ENCODE assay signal across 8 mouse cellular contexts in genomic region chr6:125009181-125010073, GRCm38 (mm10). TPM values are rescaled to one million over a fixed set of nuclear protein-coding genes. Genes with fewer than 3 reads are reported as not detected.
DNase-seq lines count a peak whose midpoint lies in the region; ATAC-seq and TF ChIP-seq lines count a peak whose summit lies in the region.

No protein-coding gene starts in this region.

- peak overlapping the region; percentile 52 for H3K4me2 ChIP-seq in CH12.LX (ENCODE audit: insufficient read depth, low read depth, poor library complexity, severe bottlenecking)
- H3K4me2 ChIP-seq in heart, embryonic 14.5 days (ENCODE audit: low read length), result peak overlapping the region; percentile 83
- peak overlapping the region; percentile 95 for H3K4me2 ChIP-seq in neural tube, embryonic 14.5 days (ENCODE audit: low read depth, low read length)

- DNase-seq in CH12.LX (ENCODE audit: extremely low read depth), result peak; percentile 88
- peak; percentile 94 for DNase-seq in kidney, postnatal 10 days
- DNase-seq in lung, adult 18-20 months, result peak; percentile 81 to 87
- peak; percentile 75 for DNase-seq in telencephalon, adult 2 months (ENCODE audit: low read depth, low spot score)

- peaks cover 0 to 42% of the 10 kb centered on the region in 2 experiments; a peak in 2 of 4 replicates for H3K4me1 ChIP-seq in CH12.LX (ENCODE audit: control insufficient read depth in 1 of 2, insufficient read depth in 2 of 2)
- H3K4me1 ChIP-seq in brown adipose tissue, adult 24 weeks (ENCODE audit: control insufficient read depth, insufficient read depth, insufficient read length, low read length), result 0 out of 2 replicates have a peak, but pooled peaks cover 4% of the 10 kb centered on the region
- peaks cover 38% of the 10 kb centered on the region for H3K4me1 ChIP-seq in erythroblast, embryonic 14.5 days (ENCODE audit: control insufficient read depth)
- peaks cover 2 to 23% of the 10 kb centered on the region in 2 experiments; a peak in 3 of 4 replicates for H3K4me1 ChIP-seq in heart, embryonic 14.5 days (ENCODE audit: control insufficient read depth in 2 of 2, insufficient read depth in 2 of 2, low read length in 2 of 2)
- H3K4me1 ChIP-seq in neural tube, embryonic 14.5 days (ENCODE audit: control insufficient read depth, insufficient read depth, low read length), result peaks cover 30% of the 10 kb centered on the region

- no peak for TF ChIP-seq CTCF in CH12.LX (conservative IDR thresholded peaks at IDR 0.05 in 1 of 2, IDR thresholded peaks at IDR 0.05 in 1 of 2; ENCODE audit: low read depth in 2 of 2, low read length in 2 of 2)

- peak; percentile 53 for TF ChIP-seq POLR2A in CH12.LX (IDR thresholded peaks at IDR 0.05; ENCODE audit: low read depth, low read length)

- no peaks in the 10 kb centered on the region for H3K27me3 ChIP-seq in CH12.LX (replicated peaks)
- peaks cover 1% of the 10 kb centered on the region for H3K27me3 ChIP-seq in erythroblast, embryonic 14.5 days (ENCODE audit: control insufficient read depth)
- no peaks in the 10 kb centered on the region for H3K27me3 ChIP-seq in heart, embryonic 14.5 days (ENCODE audit: control insufficient read depth, insufficient read depth, low read length)
- no peaks in the 10 kb centered on the region for H3K27me3 ChIP-seq in neural tube, embryonic 14.5 days (ENCODE audit: control insufficient read depth, insufficient read depth, low read length)

- peaks cover 32% of the 10 kb centered on the region for H3K79me2 ChIP-seq in CH12.LX (replicated peaks; ENCODE audit: control insufficient read depth, extremely low read depth, insufficient read depth, poor library complexity, severe bottlenecking)

- H3K27ac ChIP-seq in CH12.LX (ENCODE audit: insufficient read depth, low read depth), result peak overlapping the region; percentile 70
- H3K27ac ChIP-seq in brown adipose tissue, adult 24 weeks (replicated peaks; ENCODE audit: low read depth, low read length), result peak overlapping the region; percentile 91
- H3K27ac ChIP-seq in heart, embryonic 14.5 days (replicated peaks in 1 of 2; ENCODE audit: control insufficient read depth in 1 of 2, insufficient read depth in 1 of 2, low read depth in 2 of 2, low read length in 2 of 2), result peak overlapping the region; percentile 83 to 98
- peak overlapping the region; percentile 98 for H3K27ac ChIP-seq in neural tube, embryonic 14.5 days (ENCODE audit: low read depth, low read length)

- no peaks in the 10 kb centered on the region for H3K9me3 ChIP-seq in CH12.LX (replicated peaks; ENCODE audit: low read length)
- H3K9me3 ChIP-seq in erythroblast, embryonic 14.5 days (ENCODE audit: control insufficient read depth, low read length), result no peaks in the 10 kb centered on the region
- no peaks in the 10 kb centered on the region for H3K9me3 ChIP-seq in heart, embryonic 14.5 days (ENCODE audit: control insufficient read depth, low read length)
- H3K9me3 ChIP-seq in neural tube, embryonic 14.5 days (ENCODE audit: control insufficient read depth, low read length), result no peaks in the 10 kb centered on the region

- in situ Hi-C loops in CH12.LX (cut with MboI; ENCODE audit: low pct_ligation_motif_present, low pct_unique_long_range_greater_than_20kb, low sequenced_read_pairs), result no loop called here

- ATAC-seq in heart, embryonic 14.5 days (ENCODE audit: insufficient number of reproducible peaks, insufficient read depth, low FRiP score, low read depth), result peak; percentile 85
- peak; percentile 83 for ATAC-seq in neural tube, embryonic 14.5 days (ENCODE audit: low read depth)

- WGBS in heart, embryonic 14.5 days, result under 1% methylated on average over 39 of the region's 78 CpGs
- WGBS in neural tube, embryonic 14.5 days, result 1% methylated on average over 51 of the region's 78 CpGs

- TF ChIP-seq EP300 in CH12.LX (IDR thresholded peaks at IDR 0.05; ENCODE audit: low read length), result no peak

- peak overlapping the region; percentile 79 to 84 (median 79) for H3K4me3 ChIP-seq in CH12.LX (replicated peaks in 1 of 3; ENCODE audit: low read depth in 2 of 3, low read length in 2 of 3, poor library complexity in 1 of 3)
- H3K4me3 ChIP-seq in brown adipose tissue, adult 24 weeks (ENCODE audit: insufficient read depth, low read depth, low read length), result peak overlapping the region; percentile 77
- H3K4me3 ChIP-seq in erythroblast, embryonic 14.5 days (replicated peaks), result peak overlapping the region; percentile 93
- H3K4me3 ChIP-seq in heart, embryonic 14.5 days (ENCODE audit: control insufficient read depth in 1 of 2, insufficient read depth in 1 of 2, low read depth in 1 of 2, low read length in 2 of 2), result peak overlapping the region; percentile 70 to 82
- H3K4me3 ChIP-seq in neural tube, embryonic 14.5 days (ENCODE audit: low read depth, low read length), result peak overlapping the region; percentile 68

- peaks cover 20 to 34% of the 10 kb centered on the region in 2 experiments for H3K36me3 ChIP-seq in CH12.LX (replicated peaks in 1 of 2; ENCODE audit: control insufficient read depth in 1 of 2, insufficient read depth in 1 of 2, low read length in 1 of 2)
- peaks cover 43% of the 10 kb centered on the region for H3K36me3 ChIP-seq in erythroblast, embryonic 14.5 days (ENCODE audit: control insufficient read depth)
- peaks cover 38% of the 10 kb centered on the region for H3K36me3 ChIP-seq in heart, embryonic 14.5 days (ENCODE audit: control insufficient read depth, insufficient read depth, low read length)
- H3K36me3 ChIP-seq in neural tube, embryonic 14.5 days (ENCODE audit: control insufficient read depth, insufficient read depth, low read length), result peaks cover 17% of the 10 kb centered on the region

- peak overlapping the region; percentile 91 for H3K9ac ChIP-seq in CH12.LX (ENCODE audit: insufficient read depth, low read depth)
- H3K9ac ChIP-seq in heart, embryonic 14.5 days (ENCODE audit: low read length), result peak overlapping the region; percentile 95
- peak overlapping the region; percentile 94 for H3K9ac ChIP-seq in neural tube, embryonic 14.5 days (replicated peaks; ENCODE audit: low read depth, low read length)

- dilution Hi-C loops in CH12.LX (cut with MboI; ENCODE audit: extremely low pct_ligation_motif_present, extremely low pct_unique_long_range_greater_than_20kb, low sequenced_read_pairs), result no loop called here

- no peak for TF ChIP-seq RAD21 in CH12.LX (IDR thresholded peaks at IDR 0.05; ENCODE audit: low read depth, low read length)

TF ChIP-seq in CH12.LX, 34 proteins besides CTCF, POLR2A, EP300 and RAD21 (continues in another document):
- TF ChIP-seq ELF1 (IDR thresholded peaks at IDR 0.05; ENCODE audit: low read depth, low read length) (peak; percentile 79), HCFC1 (IDR thresholded peaks at IDR 0.05; ENCODE audit: low read depth, low read length) (peak; percentile 66), ZKSCAN1 (IDR thresholded peaks at IDR 0.05; ENCODE audit: borderline replicate concordance, low read depth, low read length) (no peak), MXI1 (IDR thresholded peaks at IDR 0.05; ENCODE audit: low read depth, low read length) (0 out of 2 replicates have a peak, but pooled peaks have one; percentile 35)

RNA-seq across cellular contexts. Expression of gene Zfp384, which starts 0.5 kb away (rescaled TPM):
- total RNA-seq in CH12.LX (2012; rRNA removed) (14.0 and 14.5 TPM in 2 replicates), CH12.LX (2014; rRNA removed) (14.9 and 17.0 TPM in 2 replicates)
- 32.0 and 34.4 TPM in 2 replicates for polyA plus RNA-seq in CH12.LX (2012; ENCODE audit: insufficient read length, low read depth)
- polyA plus RNA-seq in brown adipose tissue, adult 24 weeks (2012; ENCODE audit: insufficient read depth, insufficient read length, missing spikeins), result 19.9 and 25.6 TPM in 2 replicates
- 3.9 and 4.2 TPM in 2 replicates for polyA plus RNA-seq in erythroblast, embryonic 14.5 days (2012)
- 6.6 and 7.2 TPM in 2 replicates for polyA plus RNA-seq in heart, embryonic 14.5 days (2014; fragmentation: Nextera tagmentation; extraction: Ambion mirVana)
- 12.3 and 16.5 TPM in 2 replicates for polyA plus RNA-seq in neural tube, embryonic 14.5 days (2014; fragmentation: Nextera tagmentation; extraction: Ambion mirVana)

RNA-seq across cellular contexts. Expression of gene Pianp, which starts 12.9 kb away (rescaled TPM):
- total RNA-seq in CH12.LX (2012; rRNA removed) (0.08 TPM in 1 of 2 replicates, not detected in the other), CH12.LX (2014; rRNA removed) (not detected in 2 replicates)
- not detected in 2 replicates for polyA plus RNA-seq in CH12.LX (2012; ENCODE audit: insufficient read length, low read depth)
- 0.54 TPM in 1 of 2 replicates, not detected in the other for polyA plus RNA-seq in brown adipose tissue, adult 24 weeks (2012; ENCODE audit: insufficient read depth, insufficient read length, missing spikeins)
- polyA plus RNA-seq in erythroblast, embryonic 14.5 days (2012), result 0.03 TPM in 1 of 2 replicates, not detected in the other
- 0.28 and 0.55 TPM in 2 replicates for polyA plus RNA-seq in heart, embryonic 14.5 days (2014; fragmentation: Nextera tagmentation; extraction: Ambion mirVana)
- polyA plus RNA-seq in neural tube, embryonic 14.5 days (2014; fragmentation: Nextera tagmentation; extraction: Ambion mirVana), result 41.3 and 62.3 TPM in 2 replicates

RNA-seq across cellular contexts. Expression of gene Ing4, which starts 30.1 kb away (rescaled TPM):
- total RNA-seq in CH12.LX (2012; rRNA removed), result 23.8 and 27.3 TPM in 2 replicates
- total RNA-seq in CH12.LX (2014; rRNA removed), result 31.3 and 32.2 TPM in 2 replicates
- polyA plus RNA-seq in CH12.LX (2012; ENCODE audit: insufficient read length, low read depth), result 21.3 and 25.1 TPM in 2 replicates
- polyA plus RNA-seq in brown adipose tissue, adult 24 weeks (2012; ENCODE audit: insufficient read depth, insufficient read length, missing spikeins), result 32.1 and 34.0 TPM in 2 replicates
- polyA plus RNA-seq in erythroblast, embryonic 14.5 days (2012), result 1.1 and 1.8 TPM in 2 replicates
- 67.1 and 76.1 TPM in 2 replicates for polyA plus RNA-seq in heart, embryonic 14.5 days (2014; fragmentation: Nextera tagmentation; extraction: Ambion mirVana)
- 105 and 116 TPM in 2 replicates for polyA plus RNA-seq in neural tube, embryonic 14.5 days (2014; fragmentation: Nextera tagmentation; extraction: Ambion mirVana)

RNA-seq across cellular contexts. Expression of gene Acrbp, which starts 40.1 kb away (rescaled TPM):
- 3.1 and 3.3 TPM in 2 replicates for total RNA-seq in CH12.LX (2012; rRNA removed)
- total RNA-seq in CH12.LX (2014; rRNA removed), result 1.1 and 1.7 TPM in 2 replicates
- polyA plus RNA-seq in CH12.LX (2012; ENCODE audit: insufficient read length, low read depth), result 4.0 and 4.9 TPM in 2 replicates
- 5.1 and 5.5 TPM in 2 replicates for polyA plus RNA-seq in brown adipose tissue, adult 24 weeks (2012; ENCODE audit: insufficient read depth, insufficient read length, missing spikeins)
- polyA plus RNA-seq in erythroblast, embryonic 14.5 days (2012), result 0.97 and 1.6 TPM in 2 replicates
- 5.4 and 6.5 TPM in 2 replicates for polyA plus RNA-seq in heart, embryonic 14.5 days (2014; fragmentation: Nextera tagmentation; extraction: Ambion mirVana)
- 16.8 and 19.8 TPM in 2 replicates for polyA plus RNA-seq in neural tube, embryonic 14.5 days (2014; fragmentation: Nextera tagmentation; extraction: Ambion mirVana)

RNA-seq across cellular contexts. Expression of gene Cops7a, which starts 44.1 kb away (rescaled TPM):
- total RNA-seq in CH12.LX (2012; rRNA removed), result 85.6 and 104 TPM in 2 replicates
- 62.8 and 73.2 TPM in 2 replicates for total RNA-seq in CH12.LX (2014; rRNA removed)
- 98.6 and 114 TPM in 2 replicates for polyA plus RNA-seq in CH12.LX (2012; ENCODE audit: insufficient read length, low read depth)
- 74.8 and 85.4 TPM in 2 replicates for polyA plus RNA-seq in brown adipose tissue, adult 24 weeks (2012; ENCODE audit: insufficient read depth, insufficient read length, missing spikeins)
- 2.7 TPM in 2 replicates for polyA plus RNA-seq in erythroblast, embryonic 14.5 days (2012)
- polyA plus RNA-seq in heart, embryonic 14.5 days (2014; fragmentation: Nextera tagmentation; extraction: Ambion mirVana), result 128 and 135 TPM in 2 replicates
- polyA plus RNA-seq in neural tube, embryonic 14.5 days (2014; fragmentation: Nextera tagmentation; extraction: Ambion mirVana), result 89.5 and 93.8 TPM in 2 replicates

Comparison
In these comparisons a context has a peak if more than half of its experiments do, and no peak if none do; other contexts are left out.
1. Peak in every context shown above with its lines: DNase-seq, ATAC-seq, H3K4me3 ChIP-seq and H3K27ac ChIP-seq.
2. RNA of gene Pianp, which starts 12.9 kb away (polyA plus RNA-seq): 41.3 to 62.3 TPM in neural tube, embryonic 14.5 days; 0.28 to 0.55 TPM in heart, embryonic 14.5 days, 0.54 TPM in brown adipose tissue, adult 24 weeks, 0.03 TPM in erythroblast, embryonic 14.5 days and not detected in CH12.LX; every median in the first group is over 10 times any median in the second.